In genomic region chr19:14565424-14566069, GRCm38 (mm10) we compare ENCODE assay signal across 13 mouse cellular contexts. TPM values are rescaled to one million over a fixed set of nuclear protein-coding genes. Genes with fewer than 3 reads are reported as not detected.
DNase-seq lines count a peak whose midpoint lies in the region; ATAC-seq lines count a peak whose summit lies in the region.
"Had no signal": no experiment of that assay in that cellular context is flagged by ENCODE, and none has a peak within 500 bp of the region (broad histone marks: within the 10 kb centered on the region; RNA-seq: fewer than 3 reads in every experiment).

No protein-coding gene starts in this region.

- H3K9me3 ChIP-seq in midbrain, embryonic 11.5 days (ENCODE audit: control insufficient read depth, low read length) = no peaks in the 10 kb centered on the region
- H3K9me3 ChIP-seq in midbrain, embryonic 14.5 days (ENCODE audit: control insufficient read depth, low read length) = no peaks in the 10 kb centered on the region
- H3K9me3 ChIP-seq in hindbrain, embryonic 12.5 days (replicated peaks) = no peaks in the 10 kb centered on the region

- H3K9ac ChIP-seq in midbrain, embryonic 11.5 days (ENCODE audit: low read length) = no peak overlapping the region; the same call in 1 of the 2 replicates
- no peak overlapping the region for H3K9ac ChIP-seq in midbrain, embryonic 14.5 days (replicated peaks; ENCODE audit: low read length)
- no peak overlapping the region for H3K9ac ChIP-seq in hindbrain, embryonic 12.5 days
- H3K9ac ChIP-seq: liver, embryonic 14.5 days had no signal

- ATAC-seq in midbrain, embryonic 11.5 days (ENCODE audit: low FRiP score) = peak; percentile 56
- ATAC-seq in midbrain, embryonic 14.5 days (ENCODE audit: low FRiP score, low TSS enrichment) = no peak
- ATAC-seq in hindbrain, embryonic 12.5 days (ENCODE audit: low FRiP score) = no peak

- H3K4me2 ChIP-seq in midbrain, embryonic 11.5 days = no peak overlapping the region
- no peak overlapping the region for H3K4me2 ChIP-seq in midbrain, embryonic 14.5 days (ENCODE audit: low read length)
- no peak overlapping the region for H3K4me2 ChIP-seq in hindbrain, embryonic 12.5 days (replicated peaks)

- no peak overlapping the region for H3K4me3 ChIP-seq in midbrain, embryonic 11.5 days (ENCODE audit: low read depth, low read length)
- H3K4me3 ChIP-seq in midbrain, embryonic 14.5 days (replicated peaks; ENCODE audit: low read depth, low read length) = no peak overlapping the region
- H3K4me3 ChIP-seq in hindbrain, embryonic 12.5 days = no peak overlapping the region

- peak; percentile 93 for DNase-seq in midbrain, embryonic 11.5 days (ENCODE audit: low spot score, missing footprints)
- no peak for DNase-seq in midbrain, embryonic 14.5 days
- peak; percentile 60 for DNase-seq in embryo, embryonic 11 days
- DNase-seq in retina, postnatal 1 day = peak; percentile 87
- no peak for DNase-seq in adrenal gland, postnatal 36 days
- no peak for DNase-seq in ovary, postnatal 10 days (ENCODE audit: low spot score)
- DNase-seq: cerebellum, postnatal 25 days; heart, adult 18-20 months; kidney, adult 9 months; lung, postnatal 36 days; thymus, adult 18-20 months had no signal

- H3K36me3 ChIP-seq in midbrain, embryonic 11.5 days (ENCODE audit: control insufficient read depth, insufficient read depth, low read length) = no peaks in the 10 kb centered on the region
- H3K36me3 ChIP-seq in midbrain, embryonic 14.5 days (ENCODE audit: control insufficient read depth, insufficient read depth, low read length) = no peaks in the 10 kb centered on the region
- H3K36me3 ChIP-seq in hindbrain, embryonic 12.5 days = no peaks in the 10 kb centered on the region

- H3K27ac ChIP-seq in midbrain, embryonic 11.5 days (ENCODE audit: low read depth, low read length) = peak overlapping the region; percentile 5; the same call in 1 of the 2 replicates
- H3K27ac ChIP-seq in midbrain, embryonic 14.5 days (replicated peaks; ENCODE audit: low read depth, low read length) = no peak overlapping the region
- peak overlapping the region; percentile 64 for H3K27ac ChIP-seq in hindbrain, embryonic 12.5 days
- H3K27ac ChIP-seq: liver, embryonic 14.5 days had no signal

- WGBS in midbrain, embryonic 11.5 days = 33% methylated on average over 4 of the region's 4 CpGs
- 37% methylated on average over 4 of the region's 4 CpGs for WGBS in midbrain, embryonic 14.5 days
- 45% methylated on average over 4 of the region's 4 CpGs for WGBS in hindbrain, embryonic 12.5 days

- no peaks in the 10 kb centered on the region for H3K27me3 ChIP-seq in midbrain, embryonic 11.5 days (ENCODE audit: control insufficient read depth, insufficient read depth, low read length)
- H3K27me3 ChIP-seq in midbrain, embryonic 14.5 days (ENCODE audit: control insufficient read depth, insufficient read depth, low read length) = no peaks in the 10 kb centered on the region
- H3K27me3 ChIP-seq in hindbrain, embryonic 12.5 days = no peaks in the 10 kb centered on the region

- peaks cover 23% of the 10 kb centered on the region for H3K4me1 ChIP-seq in midbrain, embryonic 11.5 days (ENCODE audit: control insufficient read depth, insufficient read depth, low read length)
- H3K4me1 ChIP-seq in midbrain, embryonic 14.5 days (ENCODE audit: control insufficient read depth, insufficient read depth, low read length) = peaks cover 19% of the 10 kb centered on the region
- peaks cover 20% of the 10 kb centered on the region for H3K4me1 ChIP-seq in hindbrain, embryonic 12.5 days

RNA-seq across cellular contexts. Expression of gene Tle4, which starts 32.3 kb away (rescaled TPM):
- polyA plus RNA-seq in midbrain, embryonic 11.5 days (2014; fragmentation: Nextera tagmentation; extraction: Ambion mirVana) = 36.5 and 38.8 TPM in 2 replicates
- 34.5 and 39.6 TPM in 2 replicates for polyA plus RNA-seq in midbrain, embryonic 14.5 days (2014; fragmentation: Nextera tagmentation; extraction: Ambion mirVana)
- polyA plus RNA-seq in hindbrain, embryonic 12.5 days (2016; fragmentation: Nextera tagmentation; extraction: Ambion mirVana) = 37.7 and 40.2 TPM in 2 replicates
- 10 to 100 TPM; 10.2 to 13.2 TPM for total RNA-seq in adrenal gland, postnatal 36 days (2021)

Comparison
In these comparisons a context has a peak if more than half of its experiments do, and no peak if none do; other contexts are left out.
1. DNase-seq: peak in midbrain, embryonic 11.5 days (single experiment), embryo, embryonic 11 days (single experiment) and retina, postnatal 1 day (single experiment); none in midbrain, embryonic 14.5 days (single experiment), adrenal gland, postnatal 36 days (0 of 2) and ovary, postnatal 10 days (single experiment).